Mouse (Mus musculus): ENCODE data around the gene AC161166.1.

AC161166.1 gene

GRCm38 (mm10) chr7:24512355-24512754 is at the start of gene AC161166.1:
Gene AC161166.1 (minus strand): TSS chr7:24512455.
- DNase-seq (ENCODE audit: low read depth, low spot score) = no peak

GRCm38 (mm10) chr7:24561450-24561849 is 49.2 kb upstream of the AC161166.1 start:
- no peak for DNase-seq (ENCODE audit: low read depth, low spot score)

DNA sequence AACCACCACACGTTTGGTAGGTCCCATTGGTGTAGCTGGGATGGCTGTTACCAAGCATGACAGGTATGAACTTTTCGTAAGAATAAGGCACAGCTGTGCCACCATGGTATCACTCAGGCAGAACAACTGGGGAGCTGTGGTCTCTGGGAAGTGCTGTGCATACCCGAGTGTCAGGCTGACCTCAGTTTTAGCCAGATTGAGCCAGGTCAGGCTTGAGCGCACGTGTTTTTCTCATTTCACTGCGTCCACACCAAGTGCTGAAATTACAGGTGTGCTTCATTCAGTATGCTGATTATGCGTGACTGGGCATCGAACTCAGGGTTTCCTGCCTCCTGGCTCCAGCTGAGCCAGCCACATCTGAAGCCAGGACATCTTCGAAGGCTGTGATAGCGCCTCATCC is 43.5 kb upstream of the AC161166.1 start:
- no peak for DNase-seq (ENCODE audit: low read depth, low spot score)

GRCm38 (mm10) chr7:24551985-24552759 is 39.9 kb upstream of the AC161166.1 start:
- DNase-seq (ENCODE audit: low read depth, low spot score) = no peak

DNA sequence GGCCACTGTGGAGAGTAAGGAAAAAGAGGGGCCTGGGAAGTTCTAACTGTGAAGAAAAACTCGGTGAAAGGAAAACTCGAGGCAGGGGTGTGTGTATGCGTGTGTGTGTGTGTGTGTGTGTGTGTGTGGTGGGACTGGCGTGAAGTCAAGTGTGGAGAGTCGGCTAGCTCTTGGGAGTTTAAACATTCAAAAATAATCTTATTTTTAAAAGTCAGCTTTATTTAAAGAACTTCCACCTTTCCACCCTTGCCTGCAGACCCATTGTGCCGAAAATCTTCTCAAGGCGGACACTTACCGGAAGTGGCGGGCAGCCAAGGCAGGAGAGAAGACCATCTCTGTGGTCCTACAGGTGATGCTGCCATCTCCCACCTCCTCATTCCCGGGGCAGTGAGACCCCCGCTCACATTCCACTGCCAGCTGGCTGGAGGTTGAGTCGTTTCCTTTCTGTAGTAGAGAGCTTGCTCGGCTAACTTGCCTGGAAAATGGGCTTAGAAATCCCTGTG is 35.3 kb upstream of the AC161166.1 start:
- DNase-seq (ENCODE audit: low read depth, low spot score) = no peak

DNA sequence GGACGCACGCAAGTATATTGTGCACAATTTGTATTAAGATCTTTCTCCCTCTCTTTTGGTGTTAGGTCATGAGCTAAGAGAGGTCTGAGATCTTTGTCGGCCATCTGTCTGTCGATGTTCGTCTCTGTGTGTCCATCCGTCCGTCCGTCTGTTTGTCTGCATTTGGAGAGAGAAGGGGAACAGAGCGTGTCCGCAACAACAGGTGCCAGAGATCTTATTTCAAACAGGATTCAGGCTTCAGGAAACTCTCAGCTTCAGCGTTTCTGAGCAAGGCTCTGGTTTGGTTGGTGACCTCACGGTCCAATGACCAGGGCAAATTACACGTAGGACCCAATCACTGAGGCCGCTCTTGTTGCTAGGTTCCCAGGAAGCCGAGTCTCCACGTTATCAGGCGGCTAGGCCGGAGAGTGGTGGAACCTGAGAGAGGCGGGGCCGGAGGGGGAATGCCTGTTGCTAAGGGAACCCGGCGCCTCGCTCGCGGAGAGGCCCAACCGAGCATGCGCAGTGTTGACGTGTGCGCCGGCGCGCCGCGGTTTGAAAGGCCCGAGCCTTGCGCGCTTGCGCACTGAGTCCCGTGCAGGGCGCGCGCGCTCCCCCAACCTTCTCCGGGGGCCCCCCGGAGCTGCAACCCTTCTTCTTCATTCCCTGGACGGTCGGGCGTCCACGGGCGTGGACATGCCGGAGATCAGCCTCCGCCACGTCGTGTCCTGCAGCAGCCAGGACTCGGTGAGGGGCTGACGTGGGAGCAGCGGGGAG is 34.6 kb upstream of the AC161166.1 start:
- peak; percentile 99 for DNase-seq (ENCODE audit: low read depth, low spot score)

GRCm38 (mm10) chr7:24546068-24546614 is 33.9 kb upstream of the AC161166.1 start, which contains the start of the genes Pinlyp and Xrcc1:
Gene Pinlyp (minus strand): TSS chr7:24546118.
Gene Xrcc1 (plus strand): TSS chr7:24546289.
- DNase-seq (ENCODE audit: low read depth, low spot score) = no peak

DNA sequence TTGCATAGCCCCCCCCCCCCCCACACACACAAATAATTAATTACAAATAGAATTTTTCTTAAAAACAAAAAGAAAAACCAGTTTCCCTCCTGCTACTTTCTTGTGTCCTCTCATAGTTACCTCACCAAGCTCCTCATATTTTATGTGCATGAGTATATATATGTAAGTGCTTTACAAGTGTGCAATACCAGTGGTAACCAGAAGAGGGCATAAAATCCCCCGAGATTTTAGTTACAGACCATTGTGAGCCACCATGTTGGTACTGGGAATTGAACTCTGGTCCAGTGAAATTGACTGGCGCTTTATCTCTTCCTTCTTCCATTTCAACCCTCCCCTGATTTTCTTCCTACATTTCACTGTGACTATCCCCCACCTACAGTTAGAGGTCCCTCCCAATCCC is 32.3 kb upstream of the AC161166.1 start:
- no peak for DNase-seq (ENCODE audit: low read depth, low spot score)

DNA sequence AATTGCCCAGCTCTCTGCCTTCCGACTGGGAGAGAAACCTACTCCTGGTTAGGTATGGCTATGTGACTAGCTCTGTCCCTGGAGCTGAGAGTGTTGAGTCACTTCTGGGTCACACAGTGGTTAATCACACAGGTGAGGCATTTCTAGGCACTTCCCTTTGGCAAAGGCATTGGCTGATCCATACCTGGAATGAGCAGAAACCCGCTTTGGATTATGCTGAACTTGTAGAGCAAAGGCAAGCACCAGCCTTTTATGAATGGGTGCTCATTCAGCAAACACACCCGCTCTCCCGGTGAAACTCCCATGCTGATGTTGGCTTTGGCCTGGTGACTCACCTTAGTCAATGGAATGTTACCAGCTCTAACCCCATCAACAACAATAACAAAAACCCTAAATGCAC is 27.4 kb upstream of the AC161166.1 start:
- DNase-seq (ENCODE audit: low read depth, low spot score) = no peak

GRCm38 (mm10) chr7:24538701-24539100 is 26.4 kb upstream of the AC161166.1 start:
- DNase-seq (ENCODE audit: low read depth, low spot score) = no peak

DNA sequence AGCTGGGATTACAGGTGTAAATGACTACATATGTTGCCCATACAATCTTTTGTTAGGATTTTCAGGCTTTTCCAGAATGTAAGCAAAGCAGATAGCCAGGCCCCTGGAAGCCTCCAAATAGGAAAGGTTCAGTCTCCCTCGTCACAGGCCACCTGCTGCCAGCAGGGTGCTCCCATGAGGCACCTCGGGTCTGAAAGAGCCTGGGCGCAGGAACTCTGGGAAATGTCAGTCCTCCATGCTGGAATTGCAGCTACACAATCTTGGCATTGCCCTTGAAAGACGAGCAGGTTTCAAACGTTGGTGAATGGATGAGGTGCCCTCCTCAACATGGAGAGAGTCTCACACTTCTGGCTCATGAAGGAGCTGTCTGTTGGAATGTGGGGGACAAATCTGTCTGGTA is 25.9 kb upstream of the AC161166.1 start:
- no peak for DNase-seq (ENCODE audit: low read depth, low spot score)

DNA sequence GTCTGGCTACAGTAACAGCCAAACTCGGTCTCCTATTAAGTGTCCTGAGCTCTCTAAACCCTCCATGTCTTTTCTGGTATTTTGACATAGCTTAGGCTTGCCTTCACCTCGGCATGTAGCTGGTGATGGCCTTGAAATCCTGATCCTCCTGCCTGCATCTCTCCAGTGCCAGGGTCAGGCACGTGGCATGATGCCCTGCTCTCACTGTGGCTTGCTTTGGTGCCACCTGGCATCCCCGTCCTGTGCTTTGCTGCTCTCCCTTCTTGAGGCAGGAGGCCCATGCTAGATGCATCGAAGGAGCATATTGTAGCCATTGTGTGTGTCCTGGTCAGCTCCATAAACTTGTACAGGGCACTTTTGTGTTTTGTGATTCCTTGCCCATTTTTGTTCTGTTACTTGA is 25.3 kb upstream of the AC161166.1 start:
- DNase-seq (ENCODE audit: low read depth, low spot score) = no peak

GRCm38 (mm10) chr7:24537081-24537480 is 24.8 kb upstream of the AC161166.1 start:
- DNase-seq (ENCODE audit: low read depth, low spot score) = no peak

DNA sequence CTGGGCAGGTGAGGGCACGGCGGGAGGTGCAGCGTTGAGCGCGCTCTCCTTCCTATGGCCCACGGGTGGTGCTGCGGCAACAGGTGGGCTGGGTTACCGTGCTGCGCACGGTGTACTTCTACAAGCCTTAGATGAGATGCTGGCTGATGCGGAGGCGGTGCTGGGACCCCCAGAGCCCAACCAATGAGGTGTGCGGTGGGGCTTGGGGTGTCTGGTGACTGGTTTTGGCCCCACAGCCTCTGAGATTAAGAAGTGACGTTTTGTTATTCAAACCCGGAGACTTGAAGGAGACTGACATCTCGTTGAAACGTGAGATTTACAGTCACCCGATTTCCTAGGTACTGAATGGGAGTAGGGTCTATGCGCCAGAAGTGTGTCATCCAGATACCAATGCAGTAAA is 22.0 kb upstream of the AC161166.1 start:
- no peak for DNase-seq (ENCODE audit: low read depth, low spot score)

DNA sequence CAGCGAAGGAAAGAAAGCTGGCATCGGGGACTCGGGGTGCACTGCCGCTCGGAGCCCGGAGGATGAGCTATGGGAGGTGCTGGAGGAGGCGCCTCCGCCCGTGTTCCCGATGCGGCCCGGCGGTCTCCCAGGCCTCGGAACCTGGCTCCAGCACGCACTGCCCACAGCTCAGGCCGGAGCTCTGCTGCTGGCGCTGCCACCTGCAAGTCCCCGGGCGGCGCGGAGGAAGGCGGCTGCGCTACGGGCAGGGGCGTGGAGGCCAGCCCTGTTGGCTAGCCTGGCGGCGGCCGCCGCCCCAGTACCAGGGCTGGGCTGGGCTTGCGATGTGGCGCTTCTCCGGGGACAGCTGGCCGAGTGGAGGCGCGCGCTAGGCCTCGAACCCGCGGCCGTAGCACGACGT is 21.6 kb upstream of the AC161166.1 start:
- DNase-seq (ENCODE audit: low read depth, low spot score) = no peak

DNA sequence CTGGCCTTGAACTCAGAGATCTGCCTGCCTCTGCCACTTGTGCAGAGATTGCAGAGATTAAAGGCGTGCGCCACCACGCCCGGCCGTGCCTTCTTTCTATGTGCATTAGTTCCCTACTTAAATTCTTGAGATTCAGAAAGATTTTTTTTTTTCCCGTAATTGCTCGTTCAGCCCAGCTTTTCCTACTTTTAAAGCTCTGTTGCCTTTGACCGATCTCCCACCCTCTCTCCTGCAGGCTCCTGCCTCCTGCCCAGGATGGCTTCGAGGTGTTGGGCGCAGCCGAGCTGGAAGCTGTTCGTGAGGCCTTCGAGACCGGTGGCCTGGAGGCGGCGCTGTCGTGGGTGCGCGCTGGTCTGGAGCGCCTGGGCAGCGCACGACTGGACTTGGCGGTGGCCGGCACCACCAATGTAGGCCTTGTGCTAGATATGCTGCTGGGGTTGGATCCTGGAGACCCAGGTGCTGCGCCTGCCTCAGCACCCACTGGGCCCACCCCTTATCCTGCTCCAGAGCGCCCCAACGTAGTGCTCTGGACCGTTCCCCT is 20.8 kb upstream of the AC161166.1 start:
- no peak for DNase-seq (ENCODE audit: low read depth, low spot score)

- peak; percentile 66 for DNase-seq (ENCODE audit: low read depth, low spot score)
Observed at GRCm38 (mm10) chr7:24531211-24531971, 19.1 kb upstream of the AC161166.1 start.

DNA sequence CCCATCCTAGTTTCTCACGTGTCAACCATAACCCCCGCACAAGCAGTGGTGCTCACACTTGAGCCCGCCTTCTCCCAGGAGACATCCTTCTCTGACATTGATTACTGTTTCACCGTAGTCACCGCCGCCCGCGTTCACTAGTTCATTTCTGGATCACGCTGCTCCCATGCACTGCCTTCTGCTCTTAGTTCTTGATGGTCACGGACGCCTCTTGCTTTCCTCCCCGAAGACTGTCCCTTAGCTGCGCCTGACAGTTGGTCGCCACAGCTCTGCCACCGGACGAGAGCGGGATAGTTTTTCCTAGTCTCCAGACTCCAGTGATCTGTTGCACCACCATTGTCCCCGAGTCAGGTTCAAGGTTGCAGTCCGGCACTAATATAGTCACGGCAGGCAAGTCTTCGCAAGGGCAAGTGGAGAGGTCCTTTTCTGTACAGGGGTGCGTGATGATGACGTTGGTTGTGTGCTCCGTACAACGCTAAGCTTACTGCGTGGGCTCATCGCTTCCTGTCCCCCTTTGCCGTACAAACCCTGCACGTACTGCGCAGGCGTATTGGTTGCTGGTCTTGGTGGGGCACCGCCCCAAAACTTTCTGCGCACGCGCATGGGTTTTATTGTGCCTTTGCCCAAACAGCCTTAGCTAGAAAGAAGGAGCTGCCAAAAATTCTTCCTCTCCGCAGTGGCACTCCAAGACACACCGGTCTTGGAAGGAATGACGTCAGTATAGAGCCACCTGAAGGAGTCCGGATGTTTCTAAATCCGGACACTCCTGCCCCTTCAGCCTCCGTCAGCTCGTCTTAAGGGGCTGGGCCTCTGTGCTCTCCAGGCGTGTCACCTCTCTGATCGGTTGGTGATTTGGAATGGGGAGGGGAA is 18.0 kb upstream of the AC161166.1 start, which contains the start of gene Irgq:
TSS of gene Irgq (plus strand) at position 628 of the 870 bp plus-strand sequence.
- DNase-seq (ENCODE audit: low read depth, low spot score) = peak; percentile 100

DNA sequence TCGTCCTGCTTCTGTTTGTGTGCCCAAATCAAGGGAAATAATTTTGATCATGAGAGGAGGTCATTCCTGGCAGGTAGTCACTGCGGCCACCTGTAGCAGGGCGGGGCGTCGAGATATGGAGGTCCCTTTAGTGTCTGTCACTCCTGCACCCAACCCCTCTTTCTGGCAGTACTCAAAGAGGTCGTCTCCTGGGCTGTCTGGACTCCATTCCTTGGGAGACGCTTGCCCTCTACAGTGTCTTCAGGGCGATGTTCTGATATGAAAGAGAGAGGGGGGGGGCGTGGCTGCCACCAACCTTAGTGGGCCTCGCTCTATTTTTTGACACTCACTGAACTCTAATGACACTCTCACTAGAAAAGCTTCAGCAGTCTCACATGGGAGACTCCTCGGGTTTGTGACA is 17.3 kb upstream of the AC161166.1 start:
- no peak for DNase-seq (ENCODE audit: low read depth, low spot score)

DNA sequence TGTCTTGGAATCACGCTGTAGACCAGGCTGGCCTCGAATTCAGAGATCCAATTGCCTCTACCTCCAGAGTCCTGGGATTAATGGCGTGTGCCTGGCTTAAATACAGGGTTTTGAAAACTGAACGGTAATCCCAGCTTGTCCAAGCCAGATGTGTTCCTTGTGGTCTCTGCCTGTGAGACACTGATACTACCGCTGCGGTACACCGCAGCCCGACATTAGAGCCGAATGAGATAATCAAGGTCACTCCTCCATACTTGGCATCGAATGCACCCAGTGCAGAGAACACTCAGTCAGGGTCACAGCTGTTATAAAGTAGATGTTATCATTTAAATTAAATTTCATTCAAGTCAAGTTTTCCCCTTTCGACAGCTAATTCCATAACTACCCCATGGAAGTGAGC is 16.6 kb upstream of the AC161166.1 start:
- DNase-seq (ENCODE audit: low read depth, low spot score) = no peak
